Comparison of ENCODE assay signal across 8 mouse cellular contexts in the genomic region with DNA sequence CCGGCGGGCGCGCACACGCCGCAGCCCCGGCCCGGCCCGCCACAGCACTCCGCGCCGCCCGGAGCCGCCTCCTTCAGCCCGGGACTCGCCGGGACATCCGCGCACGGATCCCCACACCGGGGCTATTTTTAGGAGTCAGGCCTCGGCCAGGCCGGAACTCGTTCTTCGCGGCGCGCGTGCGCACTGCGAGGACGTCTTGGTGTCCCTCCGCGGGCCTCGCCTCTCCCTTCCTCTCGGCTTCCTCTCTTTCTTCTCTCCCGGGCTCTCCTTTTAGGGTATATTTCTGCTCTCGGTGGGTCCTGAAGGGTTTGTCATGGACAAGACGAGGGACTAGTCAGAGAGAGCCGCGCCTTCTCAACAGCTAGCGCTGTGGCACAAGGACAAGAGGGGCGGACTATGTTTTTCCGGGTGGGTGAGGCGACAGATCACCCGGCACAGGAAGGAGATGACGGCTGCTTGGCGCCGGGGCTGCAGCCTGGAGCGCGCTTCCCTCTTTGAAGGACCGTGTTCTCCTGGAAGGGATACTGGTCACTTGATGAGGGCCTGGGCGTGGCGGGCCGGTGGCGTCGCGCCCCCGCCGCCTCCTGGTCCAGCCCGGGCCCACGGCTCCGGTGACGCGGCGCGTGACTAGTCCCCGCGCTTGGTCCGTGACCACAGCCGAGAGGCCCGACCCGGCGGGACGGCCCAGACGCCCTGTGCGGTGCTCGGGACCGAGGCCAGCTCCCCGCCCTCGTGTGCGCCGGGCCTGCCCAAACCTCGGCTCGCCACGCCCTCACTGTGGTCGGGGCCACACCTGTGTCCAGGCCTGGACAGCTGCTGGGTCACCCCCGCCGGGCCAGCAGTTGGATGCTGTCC. TPM values are rescaled to one million over a fixed set of nuclear protein-coding genes. Genes with fewer than 3 reads are reported as not detected.
DNase-seq lines count a peak whose midpoint lies in the region; ATAC-seq lines count a peak whose summit lies in the region.

A gene (minus strand): TSS at position 130 of the 855 bp plus-strand sequence.

- H3K9me3 ChIP-seq in hindbrain, embryonic 11.5 days (ENCODE audit: control insufficient read depth, low read length): no peaks in the 10 kb centered on the region

- H3K4me2 ChIP-seq in hindbrain, embryonic 11.5 days (replicated peaks; ENCODE audit: low read depth, low read length): peak within 1 kb of the TSS; percentile 97

- peak; percentile 98 for DNase-seq in Muller cell, postnatal 12 days (ENCODE audit: inconsistent ontology term)
- peak; percentile 96 for DNase-seq in cerebellum, adult 9-11 months
- DNase-seq in frontal cortex, adult 2 months (ENCODE audit: extremely low spot score in 1 of 2, low spot score in 1 of 2): peak; percentile 90 to 98
- DNase-seq in hindbrain, embryonic 11.5 days (ENCODE audit: low spot score): peak; percentile 96
- peak; percentile 98 for DNase-seq in layer of hippocampus, postnatal 10 days (ENCODE audit: low spot score in 2 of 2)
- DNase-seq in lung, postnatal 10 days: peak; percentile 98
- peak; percentile 97 for DNase-seq in ovary, postnatal 36 days (ENCODE audit: low spot score)
- DNase-seq in thymus, postnatal 25 days: peak; percentile 97

- no peaks in the 10 kb centered on the region; the same call in 1 of the 2 replicates for H3K4me1 ChIP-seq in hindbrain, embryonic 11.5 days (replicated peaks; ENCODE audit: control insufficient read depth, insufficient read depth, low read length)

- peak within 1 kb of the TSS; percentile 99 for H3K27ac ChIP-seq in hindbrain, embryonic 11.5 days (ENCODE audit: low read depth, low read length)

- H3K27me3 ChIP-seq in hindbrain, embryonic 11.5 days (ENCODE audit: control insufficient read depth, insufficient read depth, low read length): no peaks in the 10 kb centered on the region

- under 1% methylated on average over 76 of the region's 89 CpGs for WGBS in hindbrain, embryonic 11.5 days

- no peaks in the 10 kb centered on the region for H3K36me3 ChIP-seq in hindbrain, embryonic 11.5 days (ENCODE audit: control insufficient read depth, insufficient read depth, low read length)

- peak; percentile 94 for ATAC-seq in hindbrain, embryonic 11.5 days (ENCODE audit: low FRiP score)

- peak within 1 kb of the TSS; percentile 78 for H3K4me3 ChIP-seq in hindbrain, embryonic 11.5 days (ENCODE audit: low read depth, low read length)

- peak within 1 kb of the TSS; percentile 95 for H3K9ac ChIP-seq in hindbrain, embryonic 11.5 days (ENCODE audit: low read depth, low read length)

RNA-seq across cellular contexts. Expression of the gene that starts here (rescaled TPM):
- 77.2 and 80.6 TPM in 2 replicates for polyA plus RNA-seq in frontal cortex, adult 2 months (2012; rRNA removed)
- polyA plus RNA-seq in hindbrain, embryonic 11.5 days (2014; fragmentation: Nextera tagmentation; extraction: Ambion mirVana): 29.3 and 32.3 TPM in 2 replicates
- total RNA-seq in layer of hippocampus, postnatal 10 days (2021): 100 to 1,000 TPM; 126 to 138 TPM

Comparison
In these comparisons a context has a peak if more than half of its experiments do, and no peak if none do; other contexts are left out.
1. Peak in every context shown above with its lines: DNase-seq, ATAC-seq, H3K4me3 ChIP-seq and H3K27ac ChIP-seq.